Mouse (Mus musculus) spleen, adult 12 weeks (tissue): Measurements from ENCODE around the gene Rhobtb1.

Source experiments
- DNase-seq: peaks from one replicate; pipeline ENCODE4 v3.0.0; 2022; ENCODE audit warnings: low spot score

The Rhobtb1 gene

GRCm38 (mm10) chr10:69151045-69151444 is at the start of gene Rhobtb1:
Gene Rhobtb1 (plus strand): TSS chr10:69151434.
- DNase-seq, result no peak

DNA sequence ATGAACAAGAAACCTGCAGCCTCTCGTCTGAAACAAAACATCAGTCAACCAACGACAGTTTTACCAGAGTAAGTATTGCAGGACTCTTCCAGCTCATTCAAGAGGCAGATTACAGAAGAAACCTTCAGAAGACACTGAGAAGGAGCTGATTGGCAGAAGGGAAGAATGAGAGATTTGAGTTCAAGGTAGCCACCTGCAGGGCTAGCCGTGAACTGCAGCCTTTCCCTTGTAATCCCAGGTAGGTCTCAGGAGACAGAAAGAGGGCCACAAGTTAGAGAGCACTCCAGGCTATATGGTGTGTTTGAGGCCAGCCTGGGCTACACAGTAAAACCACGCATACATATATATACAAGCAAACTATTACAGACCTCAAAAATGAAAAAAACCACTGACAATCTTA is 49.2 kb upstream of the Rhobtb1 start:
- DNase-seq, result no peak

DNA sequence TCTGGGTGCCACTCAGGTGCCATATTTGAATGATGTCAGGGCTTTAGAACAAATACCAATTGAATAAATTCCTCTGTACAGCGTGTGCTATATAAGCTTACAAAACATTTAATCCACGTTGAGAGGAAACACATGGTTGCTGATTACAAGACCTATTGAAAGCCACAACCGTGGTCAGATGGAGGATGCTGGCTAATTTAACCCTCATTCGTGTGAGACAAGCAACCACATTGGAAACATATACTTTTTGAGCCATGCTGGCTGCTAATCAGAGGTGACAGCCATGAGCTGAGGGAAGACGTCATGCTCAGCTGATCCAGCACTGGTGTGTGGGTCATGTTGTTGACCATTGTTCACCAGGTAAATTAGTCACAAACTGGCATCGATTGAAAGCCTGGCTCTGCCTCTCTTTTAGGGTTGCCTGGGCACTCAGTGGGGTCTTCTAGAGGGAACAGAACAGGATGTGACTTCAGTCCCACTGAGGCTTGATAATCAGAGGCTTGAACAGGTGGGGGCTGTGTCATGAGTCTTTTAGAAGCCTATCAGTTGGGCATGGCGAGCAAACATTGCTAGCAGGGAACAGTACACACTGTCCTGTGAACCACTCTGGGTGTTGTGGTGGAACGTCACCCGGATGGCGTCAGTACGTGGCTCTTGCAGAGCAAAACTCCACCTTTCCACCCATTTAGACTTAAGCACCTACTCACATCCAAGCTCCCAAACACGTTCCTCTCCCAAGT is 46.9 kb upstream of the Rhobtb1 start:
- DNase-seq, result no peak

DNA sequence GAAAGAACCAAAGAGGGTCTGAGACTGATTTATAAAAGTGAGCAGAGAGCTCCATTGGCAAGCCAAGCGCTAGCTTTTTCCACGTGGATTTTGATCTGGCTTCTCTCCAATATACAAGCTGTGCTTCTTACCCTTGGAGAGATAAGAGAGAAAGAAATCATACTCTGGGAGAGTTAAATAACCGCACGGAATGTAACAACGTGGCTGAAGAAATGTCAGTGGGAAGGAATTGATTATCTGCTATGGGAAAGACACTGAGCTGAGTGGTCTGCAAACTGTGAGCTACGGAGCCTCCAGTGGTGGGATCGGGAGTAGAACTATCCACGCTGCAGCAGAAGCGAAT is 46.4 kb upstream of the Rhobtb1 start:
- no peak for DNase-seq

DNA sequence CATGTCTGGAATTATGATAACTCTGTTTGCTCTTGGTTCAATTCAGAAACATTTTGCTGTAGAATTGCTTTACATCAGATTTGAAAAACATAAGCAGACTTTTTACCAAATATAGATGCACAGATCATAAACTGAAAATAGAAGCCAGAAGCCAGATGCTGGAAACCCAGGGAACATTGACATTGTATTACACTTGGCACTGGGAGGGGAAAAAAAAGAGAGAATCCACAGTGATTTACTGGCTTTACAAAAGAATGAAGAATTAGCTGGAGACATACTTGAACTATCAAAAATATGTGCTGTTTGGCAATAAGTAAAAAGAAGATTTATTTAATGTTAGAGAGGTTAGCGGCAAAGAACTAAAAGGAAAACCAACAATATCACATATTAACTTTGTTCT is 44.4 kb upstream of the Rhobtb1 start:
- no peak for DNase-seq

GRCm38 (mm10) chr10:69107253-69107652 is 44.0 kb upstream of the Rhobtb1 start:
- no peak for DNase-seq

DNA sequence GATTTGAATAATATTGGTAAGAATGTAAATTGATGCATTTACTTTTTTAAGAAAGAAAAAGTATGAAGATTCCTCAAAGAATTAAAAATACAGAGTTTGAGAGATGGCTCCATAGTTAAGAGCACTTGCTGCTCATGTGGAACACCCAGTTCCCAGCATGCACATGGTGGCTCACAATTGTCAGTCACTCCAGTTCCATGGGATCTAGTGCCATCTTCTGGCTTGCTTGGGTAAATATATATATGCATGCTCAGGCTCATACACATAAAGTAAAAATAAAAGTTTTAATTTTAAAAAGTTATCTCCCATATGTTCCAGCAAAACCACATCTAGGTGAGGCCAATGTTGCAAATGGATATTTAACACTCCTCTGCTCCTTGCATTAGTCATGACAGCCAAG is 36.9 kb upstream of the Rhobtb1 start:
- no peak for DNase-seq

- DNase-seq, result no peak
Measured at GRCm38 (mm10) chr10:69117996-69118395, 33.2 kb upstream of the Rhobtb1 start.

- no peak for DNase-seq
Measured at GRCm38 (mm10) chr10:69118893-69119292, 32.3 kb upstream of the Rhobtb1 start.

DNA sequence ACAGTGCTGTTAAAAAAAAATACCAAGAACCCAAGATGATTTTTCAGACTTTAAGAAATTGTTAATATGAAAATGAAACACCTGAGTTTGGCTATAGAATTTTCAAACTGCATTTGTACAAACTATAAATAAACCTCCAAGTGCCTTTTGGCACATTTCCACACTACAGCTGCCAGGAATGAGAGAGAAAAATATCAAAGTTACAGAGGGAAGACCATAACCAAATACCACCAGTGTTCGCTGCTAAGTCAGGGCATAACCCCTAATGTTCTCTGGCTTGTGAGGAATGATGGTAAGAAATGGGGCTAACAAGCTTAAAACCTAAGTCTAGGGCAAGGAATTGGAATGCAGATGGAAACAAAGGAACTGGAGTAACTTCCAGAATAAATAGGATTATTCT is 31.8 kb upstream of the Rhobtb1 start:
- DNase-seq, result no peak

- no peak for DNase-seq
Measured at GRCm38 (mm10) chr10:69126546-69126945, 24.7 kb upstream of the Rhobtb1 start.

DNA sequence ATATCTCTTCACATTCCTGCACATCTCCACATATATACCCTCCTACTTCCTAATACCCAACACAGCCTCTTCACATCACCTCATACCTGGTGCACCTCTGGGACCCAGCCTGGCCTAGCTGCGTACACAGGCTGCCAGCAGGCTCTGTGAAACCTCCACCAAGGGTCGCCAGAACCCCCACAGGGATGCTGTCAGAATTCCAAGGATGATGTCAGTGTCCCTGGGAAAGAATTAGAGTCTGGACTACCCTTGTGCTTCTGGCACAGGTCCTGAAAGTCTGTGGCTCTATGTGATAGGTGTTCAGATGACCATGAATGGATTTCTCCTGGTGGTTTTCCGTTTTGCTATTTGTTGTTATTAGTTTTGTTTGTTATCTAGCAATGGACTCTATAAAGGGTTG is 22.7 kb upstream of the Rhobtb1 start:
- no peak for DNase-seq

DNA sequence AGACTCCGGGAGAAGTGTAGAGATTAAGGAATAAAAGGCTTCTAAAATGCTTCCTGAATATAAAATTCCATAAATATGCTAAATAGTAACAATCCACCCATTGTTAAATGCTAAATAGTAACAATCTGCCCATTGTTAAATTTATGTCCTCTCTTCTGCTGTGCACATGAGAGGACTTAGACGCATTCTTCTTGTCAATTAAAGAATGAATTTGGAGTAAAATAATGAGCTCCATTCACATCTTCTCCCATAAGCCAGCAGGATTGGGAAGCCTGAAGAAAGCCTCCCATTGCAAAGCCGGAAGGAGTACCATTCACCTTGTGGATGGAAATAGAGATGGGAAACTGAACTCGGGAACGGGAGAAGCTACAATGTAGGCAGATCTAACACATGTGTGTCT is 20.6 kb upstream of the Rhobtb1 start:
- DNase-seq, result no peak

GRCm38 (mm10) chr10:69134356-69134755 is 16.9 kb upstream of the Rhobtb1 start:
- DNase-seq, result no peak

- no peak for DNase-seq
Measured at GRCm38 (mm10) chr10:69136241-69136828, 14.9 kb upstream of the Rhobtb1 start.

DNA sequence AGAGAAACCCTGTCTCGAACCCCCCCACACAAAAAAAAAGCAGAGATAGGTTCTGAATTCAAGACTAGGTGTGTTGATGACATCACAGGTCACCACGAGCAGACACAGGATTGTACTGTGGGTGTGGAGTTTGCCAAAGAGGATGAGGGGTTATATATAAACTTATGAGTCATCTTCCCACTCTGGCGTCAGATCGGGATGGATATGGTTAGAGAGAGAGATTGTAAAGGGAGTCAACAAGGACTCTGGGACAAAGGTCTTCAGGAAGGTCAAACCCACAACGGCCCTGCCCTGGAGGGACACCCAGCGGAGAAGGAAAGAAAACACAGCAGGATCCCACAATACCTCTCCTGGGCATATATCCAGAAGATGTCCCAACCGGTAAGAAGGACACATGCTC is 2.0 kb upstream of the Rhobtb1 start:
- DNase-seq, result no peak

DNA sequence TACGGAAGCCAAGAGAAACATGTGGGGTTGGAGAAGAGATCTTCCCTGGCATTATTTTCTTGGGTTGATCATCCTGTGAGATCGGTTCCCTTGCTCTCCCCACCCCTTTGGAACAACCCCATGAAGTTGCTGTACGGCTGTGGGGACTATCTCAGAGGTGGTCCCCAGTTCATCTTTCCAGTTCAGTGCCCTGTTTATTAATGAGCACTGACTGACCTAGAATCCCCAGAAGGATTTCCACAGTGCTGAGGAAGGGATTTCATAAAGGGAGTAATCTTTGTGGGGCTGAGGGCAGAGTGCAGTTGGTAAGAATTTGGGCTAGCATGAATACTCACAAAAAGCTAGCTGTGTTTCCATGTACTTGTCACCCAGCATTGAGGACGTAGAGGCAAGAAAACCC is 1.7 kb downstream of the Rhobtb1 start:
- DNase-seq, result no peak

DNA sequence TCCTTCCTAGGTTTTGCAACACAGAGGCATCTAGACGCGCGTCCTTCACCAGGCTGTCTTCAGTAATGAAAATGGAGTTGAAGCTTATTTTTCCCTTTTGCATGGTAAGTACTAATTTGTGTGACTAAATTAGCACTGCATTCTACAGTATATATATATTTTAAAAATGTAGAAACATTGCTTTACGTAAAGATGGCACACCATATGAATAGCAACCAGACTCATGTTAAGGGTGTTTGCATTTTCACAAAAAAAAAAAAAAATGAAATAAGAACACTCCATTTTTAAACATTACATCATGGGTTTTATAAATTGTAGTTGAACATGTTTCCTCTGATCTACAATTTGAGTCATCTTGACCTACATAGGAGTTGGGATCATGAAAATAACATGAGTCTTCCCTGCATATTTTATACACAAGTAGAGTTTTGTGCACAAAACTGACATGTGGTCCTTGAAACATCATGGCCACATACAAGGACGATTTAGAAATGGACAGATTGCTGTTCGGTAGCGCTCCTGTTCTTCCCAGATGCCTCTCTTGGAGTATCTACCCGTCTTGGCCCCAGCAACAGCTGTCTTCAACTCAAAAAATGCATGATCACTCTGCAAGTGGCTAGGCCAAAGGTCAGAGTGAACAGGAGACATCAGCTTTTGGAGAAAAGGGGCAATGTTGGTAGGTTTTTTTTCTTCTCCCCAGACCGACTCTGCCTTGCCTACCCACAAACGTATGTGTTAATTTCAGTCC is 4.4 kb downstream of the Rhobtb1 start:
- no peak for DNase-seq

DNA sequence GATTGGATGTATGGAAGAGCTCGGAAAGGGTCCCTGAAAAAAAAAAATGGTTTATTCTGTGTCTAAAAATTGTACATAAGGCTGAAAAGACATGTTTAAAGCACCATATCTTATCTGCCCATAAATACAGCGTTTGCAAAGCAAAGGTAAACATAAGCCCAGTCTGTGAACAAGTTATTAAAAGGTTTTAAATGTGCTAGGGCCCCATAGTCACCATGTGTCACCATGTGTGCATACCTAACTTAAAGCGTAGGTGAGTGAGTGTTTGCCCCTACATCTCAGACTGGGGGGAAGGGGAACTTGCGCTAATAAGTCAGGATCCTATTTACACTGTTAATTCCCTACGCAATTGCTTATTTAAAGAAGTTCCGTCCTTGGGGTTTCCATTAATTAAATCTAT is 5.2 kb downstream of the Rhobtb1 start:
- no peak for DNase-seq

DNA sequence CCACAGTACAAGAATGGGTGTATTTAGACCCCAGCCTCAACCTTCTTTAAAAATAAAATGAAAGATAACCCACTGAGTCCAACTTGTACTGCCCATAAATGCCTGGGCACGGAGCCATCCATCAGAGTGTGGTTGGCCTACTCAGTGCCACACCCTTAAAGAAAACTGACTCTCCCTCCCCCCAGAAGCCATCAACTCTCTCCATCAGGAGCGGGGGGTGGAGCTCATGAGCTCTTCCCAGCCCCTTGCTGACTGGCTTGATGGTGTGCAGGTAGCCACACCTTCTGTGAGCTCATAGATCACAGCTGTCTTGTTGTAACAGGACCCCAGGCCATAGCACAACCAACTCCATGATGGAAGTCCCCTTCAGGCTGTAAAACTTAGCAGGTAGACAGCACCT is 6.2 kb downstream of the Rhobtb1 start:
- no peak for DNase-seq

GRCm38 (mm10) chr10:69160877-69161276 is 9.6 kb downstream of the Rhobtb1 start:
- DNase-seq, result no peak

DNA sequence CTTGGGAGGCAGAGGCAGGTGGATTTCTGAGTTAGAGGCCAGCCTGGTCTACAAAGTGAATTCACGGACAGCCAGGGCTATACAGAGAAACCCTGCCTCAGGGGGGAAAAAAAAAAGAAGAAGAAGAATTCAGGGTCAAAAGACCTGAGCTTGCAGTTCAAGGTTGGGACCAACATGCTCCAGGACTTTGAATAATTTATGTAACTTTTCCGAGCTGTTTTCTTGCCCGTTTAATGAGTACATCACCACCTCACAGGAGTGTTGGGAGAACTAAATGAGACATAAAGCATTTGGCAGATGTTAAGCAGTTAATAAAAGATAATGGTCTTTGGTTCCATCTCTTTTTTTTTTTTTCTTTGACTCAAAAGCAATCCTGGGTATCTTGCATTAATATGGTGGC is 10.3 kb downstream of the Rhobtb1 start:
- DNase-seq, result no peak

GRCm38 (mm10) chr10:69162577-69162976 is 11.3 kb downstream of the Rhobtb1 start:
- no peak for DNase-seq

DNA sequence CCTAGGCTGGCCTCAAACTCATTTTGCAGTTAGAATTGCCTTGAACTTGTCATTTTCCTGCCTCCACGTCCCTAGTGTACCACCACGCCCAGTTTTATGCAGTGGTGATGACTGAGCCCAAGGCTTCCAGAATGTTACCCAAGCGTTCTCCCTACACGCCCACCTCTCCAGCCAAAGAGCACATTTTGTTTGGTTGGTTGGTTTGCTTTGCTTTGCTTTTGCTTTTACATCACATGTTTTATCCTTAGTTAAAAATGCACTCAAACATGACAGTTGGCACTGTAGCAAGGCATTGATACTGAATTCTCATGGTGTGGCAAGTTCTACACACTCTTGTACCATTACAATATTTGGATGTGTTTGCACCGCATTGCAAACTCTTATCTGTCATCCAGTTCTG is 12.0 kb downstream of the Rhobtb1 start:
- no peak for DNase-seq
